Mouse (Mus musculus) stomach, postnatal 0 days (tissue): ENCODE measurements around the gene Loxl3.

Experiments used
- CTCF ChIP-seq: IDR thresholded peaks from 2 replicates; pipeline ENCODE4 v1.5.1; 2016; ENCODE audit warnings: antibody characterized with exemption, low read depth, mild to moderate bottlenecking, moderate library complexity
- EP300 ChIP-seq: optimal IDR thresholded peaks from 2 replicates; pipeline ENCODE3; 2016; ENCODE audit warnings: antibody characterized with exemption

GRCm38 (mm10) chr6:82998326-82998725 is 35.6 kb upstream of the Loxl3 start:
- peak; percentile 41 for TF ChIP-seq CTCF
- no peak for TF ChIP-seq EP300
